Mouse (Mus musculus) brown adipose tissue, adult 24 weeks (tissue): ENCODE results near the gene Col5a1. TPM values are rescaled to one million over a fixed set of nuclear protein-coding genes. Genes with fewer than 3 reads are reported as not detected.

ENCODE experiments used
- H3K27ac ChIP-seq: fragments of 200-500 bp; replicated peaks from 2 replicates; pipeline ENCODE4 v1.5.1; 2012; ENCODE audit warnings: low read depth, mild to moderate bottlenecking, low read length
- H3K4me1 ChIP-seq: fragments of 200-500 bp; 2 replicates; pipeline ENCODE4 v1.6.1; 2012; ENCODE audit warnings: low read length, mixed read lengths; ENCODE audit not compliant: control insufficient read depth, insufficient read depth, insufficient read length
- H3K4me3 ChIP-seq: fragments of 200-500 bp; 2 replicates; pipeline ENCODE4 v1.5.1; 2012; ENCODE audit warnings: low read depth, mild to moderate bottlenecking, low read length, moderate library complexity; ENCODE audit not compliant: insufficient read depth
- polyA plus RNA-seq: library from polyadenylated mRNA; stranded (reverse); fragments of >200 nt; gene quantifications from 2 replicates; pipeline ENCODE4 v1.2.4, GENCODE M21; 2012; ENCODE audit not compliant: missing spikeins, insufficient read depth, insufficient read length

Col5a1 gene
- polyA plus RNA-seq, 1 experiment, result 10.2 TPM

DNA sequence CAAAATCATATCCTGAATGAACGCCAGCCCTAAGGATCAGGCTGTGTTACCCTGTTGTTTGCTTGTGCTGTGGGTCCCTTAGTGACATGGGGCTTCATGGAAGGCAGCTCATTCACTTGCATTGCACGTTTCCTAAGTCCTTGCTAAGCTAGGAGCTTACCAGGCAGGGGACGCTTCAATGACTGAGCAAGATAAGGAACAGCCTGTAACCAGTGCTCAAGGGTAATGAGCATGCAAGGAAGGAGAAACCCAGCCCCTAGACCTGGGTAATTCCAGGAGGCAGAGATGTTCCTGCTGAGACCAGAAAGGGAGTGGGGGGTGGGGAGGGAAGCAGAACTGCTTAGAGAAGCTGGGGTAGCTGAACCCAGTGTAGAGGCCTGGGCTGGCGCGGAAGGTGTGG, 107.2 kb downstream of the Col5a1 start:
- no peak overlapping the region for H3K4me3 ChIP-seq
- no peaks in the 10 kb centered on the region for H3K4me1 ChIP-seq
- no peak overlapping the region for H3K27ac ChIP-seq

GRCm38 (mm10) chr2:27999996-28000583, 113.9 kb downstream of the Col5a1 start:
- Histone ChIP-seq H3K4me1 (no peaks in the 10 kb centered on the region), H3K27ac (no peak overlapping the region), H3K4me3 (no peak overlapping the region)

DNA sequence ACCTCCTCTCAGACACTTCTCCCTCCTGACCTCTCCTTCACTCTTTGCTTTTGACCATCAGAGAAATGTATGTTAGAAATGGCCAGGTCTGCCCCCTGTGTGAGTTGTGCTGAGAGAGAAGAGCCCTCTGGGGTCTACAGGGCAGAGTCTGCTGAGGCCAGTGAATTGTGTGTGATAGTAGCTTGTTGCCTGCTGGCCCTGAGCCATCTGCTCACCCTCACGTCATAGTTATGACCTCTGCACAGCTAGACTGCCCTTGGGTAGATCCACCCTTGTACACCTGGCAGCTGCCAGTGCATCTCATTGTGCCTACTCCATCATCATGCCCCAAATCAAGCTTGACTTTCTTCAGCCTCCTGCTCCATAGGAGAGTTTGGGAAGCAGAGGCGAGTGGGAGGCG, 114.4 kb downstream of the Col5a1 start:
- H3K27ac ChIP-seq, result no peak overlapping the region
- H3K4me3 ChIP-seq, result no peak overlapping the region
- no peaks in the 10 kb centered on the region for H3K4me1 ChIP-seq

DNA sequence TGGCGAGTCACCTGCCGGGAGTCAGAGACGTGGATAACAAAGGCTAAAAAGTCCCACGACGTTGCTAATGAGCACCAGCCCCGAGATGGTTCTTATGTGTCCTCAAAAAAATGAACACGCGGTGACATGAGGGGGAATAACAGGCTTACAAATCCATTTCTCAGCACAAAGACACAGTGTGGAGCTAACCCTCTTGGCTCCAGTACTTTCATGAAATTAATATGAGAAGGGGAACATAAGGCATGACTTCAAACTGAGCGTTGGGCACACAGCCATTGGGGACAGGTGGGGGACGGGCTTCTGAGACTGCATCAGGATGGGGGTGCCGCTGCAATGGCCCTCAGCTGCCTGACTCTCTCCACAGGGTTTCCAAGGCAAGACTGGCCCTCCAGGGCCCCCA, 115.0 kb downstream of the Col5a1 start:
- H3K27ac ChIP-seq, result no peak overlapping the region
- no peaks in the 10 kb centered on the region for H3K4me1 ChIP-seq
- H3K4me3 ChIP-seq, result no peak overlapping the region

GRCm38 (mm10) chr2:28005187-28005586, 119.0 kb downstream of the Col5a1 start:
- no peak overlapping the region for H3K4me3 ChIP-seq
- no peaks in the 10 kb centered on the region for H3K4me1 ChIP-seq
- no peak overlapping the region for H3K27ac ChIP-seq

DNA sequence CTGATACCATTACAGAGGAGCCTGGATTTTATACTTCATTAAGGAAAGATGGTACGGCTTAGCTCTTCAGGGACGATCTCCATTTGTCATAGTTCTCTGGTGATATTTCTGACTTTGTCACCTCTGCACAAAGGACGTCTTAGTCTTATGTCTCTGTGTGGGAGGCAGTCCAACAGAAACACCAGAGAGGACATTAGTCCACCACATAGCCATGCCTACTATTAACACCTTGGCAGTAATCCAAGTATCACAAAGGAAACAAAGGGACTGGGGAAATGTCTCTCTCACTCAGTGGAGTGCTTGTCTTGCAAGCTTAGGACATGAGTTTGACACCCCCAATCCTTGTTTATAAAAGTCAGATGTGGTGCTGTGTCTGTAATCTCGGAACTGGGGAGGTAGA, 122.0 kb downstream of the Col5a1 start:
- no peaks in the 10 kb centered on the region for H3K4me1 ChIP-seq
- H3K4me3 ChIP-seq, result no peak overlapping the region
- H3K27ac ChIP-seq, result no peak overlapping the region

GRCm38 (mm10) chr2:28012367-28012766, 126.1 kb downstream of the Col5a1 start:
- H3K4me3 ChIP-seq, result no peak overlapping the region
- no peak overlapping the region for H3K27ac ChIP-seq
- H3K4me1 ChIP-seq, result no peaks in the 10 kb centered on the region

DNA sequence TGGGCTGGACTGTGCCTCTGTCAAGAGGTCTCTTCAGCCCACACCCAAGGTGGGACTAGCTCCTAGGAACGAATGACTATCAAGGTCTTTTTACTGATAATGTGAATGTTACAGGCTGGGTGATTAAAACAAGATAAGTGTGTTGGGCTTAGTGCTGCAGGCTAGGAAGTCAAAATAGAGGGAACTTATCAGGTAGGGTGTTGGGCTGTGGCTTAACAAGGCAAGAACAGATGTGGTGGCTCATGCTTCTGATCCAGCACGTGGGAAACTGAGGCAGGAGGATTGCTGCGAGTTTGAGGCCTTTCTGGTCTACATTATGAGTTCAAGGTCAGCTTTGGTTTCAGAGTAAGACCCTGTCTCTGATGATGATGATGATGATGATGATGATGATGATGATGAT, 128.6 kb downstream of the Col5a1 start:
- Histone ChIP-seq H3K4me1 (no peaks in the 10 kb centered on the region), H3K27ac (no peak overlapping the region), H3K4me3 (no peak overlapping the region)

DNA sequence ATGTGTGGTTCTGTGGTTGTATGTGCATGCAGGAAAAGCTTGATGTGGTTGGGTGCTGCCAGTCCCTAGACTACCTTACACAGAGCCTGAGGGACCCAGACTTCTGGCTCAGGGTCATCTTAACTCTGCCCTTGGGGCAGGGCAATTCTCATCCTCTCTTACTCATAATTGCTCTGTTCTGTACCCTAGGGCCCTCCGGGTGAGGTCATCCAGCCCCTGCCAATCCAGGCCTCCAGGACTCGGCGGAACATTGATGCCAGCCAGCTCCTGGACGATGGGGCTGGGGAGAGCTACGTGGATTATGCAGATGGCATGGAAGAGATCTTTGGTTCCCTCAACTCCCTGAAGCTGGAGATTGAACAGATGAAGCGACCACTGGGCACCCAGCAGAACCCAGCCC, 138.2 kb downstream of the Col5a1 start:
- no peak overlapping the region for H3K4me3 ChIP-seq
- H3K27ac ChIP-seq, result no peak overlapping the region
- H3K4me1 ChIP-seq, result no peaks in the 10 kb centered on the region

- Histone ChIP-seq H3K27ac (no peak overlapping the region), H3K4me3 (no peak overlapping the region), H3K4me1 (no peaks in the 10 kb centered on the region)
Observed at GRCm38 (mm10) chr2:28025776-28026175, 139.6 kb downstream of the Col5a1 start.

DNA sequence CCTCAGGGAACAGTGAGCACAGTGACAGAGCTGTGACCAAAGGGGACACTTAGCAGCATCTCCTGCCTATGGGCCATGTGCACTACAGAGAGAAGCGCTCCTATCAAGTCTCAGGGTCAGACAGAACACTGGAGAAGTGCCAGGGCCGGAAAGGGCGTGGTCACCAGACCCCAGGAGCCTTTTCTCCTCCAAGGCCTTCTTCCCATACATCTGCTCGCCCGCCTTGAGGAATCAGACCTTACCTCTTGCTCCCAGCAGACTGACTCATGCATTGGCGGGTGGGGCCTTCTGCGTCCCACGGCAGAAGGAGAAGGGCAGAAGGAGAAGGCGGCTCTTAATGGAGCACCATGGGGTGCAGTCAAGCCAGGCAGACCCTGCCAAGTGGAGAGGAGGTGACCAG, 145.6 kb downstream of the Col5a1 start:
- Histone ChIP-seq H3K27ac (no peak overlapping the region), H3K4me1 (no peaks in the 10 kb centered on the region), H3K4me3 (no peak overlapping the region)

DNA sequence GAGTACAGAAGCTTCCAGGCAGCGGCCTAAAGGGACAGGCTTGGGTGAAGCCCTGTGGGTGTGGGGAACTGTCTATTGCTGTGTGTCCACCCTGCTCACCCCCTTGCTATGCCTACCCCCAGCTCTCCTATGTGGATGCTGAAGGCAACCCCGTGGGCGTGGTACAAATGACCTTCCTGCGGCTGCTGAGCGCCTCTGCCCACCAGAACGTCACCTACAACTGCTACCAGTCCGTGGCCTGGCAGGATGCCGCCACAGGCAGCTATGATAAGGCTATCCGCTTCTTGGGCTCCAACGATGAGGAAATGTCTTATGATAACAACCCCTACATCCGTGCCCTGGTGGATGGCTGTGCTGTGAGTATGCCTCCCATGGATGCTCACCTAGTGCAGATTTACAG, 146.2 kb downstream of the Col5a1 start:
- Histone ChIP-seq H3K27ac (no peak overlapping the region), H3K4me1 (0 out of 2 replicates have a peak, but pooled peaks cover 3% of the 10 kb centered on the region), H3K4me3 (no peak overlapping the region)

GRCm38 (mm10) chr2:28034011-28034710, 147.9 kb downstream of the Col5a1 start:
- peaks cover 12% of the 10 kb centered on the region for H3K4me1 ChIP-seq
- no peak overlapping the region for H3K4me3 ChIP-seq
- H3K27ac ChIP-seq, result no peak overlapping the region

- peaks cover 12% of the 10 kb centered on the region for H3K4me1 ChIP-seq
- no peak overlapping the region for H3K4me3 ChIP-seq
- H3K27ac ChIP-seq, result no peak overlapping the region
Observed at GRCm38 (mm10) chr2:28036788-28037187, 150.6 kb downstream of the Col5a1 start.

DNA sequence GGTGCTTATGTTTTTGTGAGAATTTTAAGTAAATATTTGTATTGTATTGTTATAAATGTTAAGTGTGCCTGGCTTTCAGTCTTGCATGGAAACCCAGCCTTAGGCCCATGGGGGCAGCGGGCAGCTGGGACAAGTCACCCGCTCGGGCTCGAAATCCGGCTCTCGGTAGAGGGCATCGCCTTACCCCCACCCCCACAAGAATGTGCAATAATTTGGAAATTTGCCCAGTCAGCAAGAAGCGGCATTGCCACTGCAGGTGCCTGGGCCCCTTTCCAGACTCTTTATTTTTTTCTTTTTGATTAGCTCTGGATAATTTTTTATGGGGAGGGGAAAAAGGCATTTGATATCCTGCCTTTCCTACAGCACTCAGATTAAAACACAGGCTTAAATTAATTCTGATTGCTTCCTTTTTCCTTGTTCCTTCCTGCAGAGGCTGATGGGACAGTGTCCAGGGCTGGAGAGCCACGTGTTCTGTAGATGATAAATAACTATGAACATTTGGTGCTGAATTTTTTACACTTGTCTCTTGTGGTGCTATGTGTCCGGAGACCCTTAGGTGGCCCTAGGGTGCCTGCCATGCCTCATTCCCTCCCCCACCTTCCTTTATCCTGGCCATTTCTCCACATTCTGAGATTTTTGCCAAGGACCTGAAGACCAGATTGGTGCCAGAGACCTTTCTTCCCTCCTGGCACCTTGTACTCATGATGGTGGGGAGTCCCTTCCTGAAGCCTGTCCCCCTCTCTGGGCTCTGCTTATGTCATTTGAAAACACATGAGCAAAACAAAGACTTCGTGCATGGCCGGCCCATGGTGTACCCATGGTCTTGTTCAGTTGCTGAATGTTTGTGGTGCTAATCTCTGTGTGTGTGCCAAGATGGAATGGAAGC, 151.5 kb downstream of the Col5a1 start:
- Histone ChIP-seq H3K4me3 (no peak overlapping the region), H3K27ac (no peak overlapping the region)

More for the DNA sequence above, 151.5 kb downstream of the Col5a1 start:
- H3K4me1 ChIP-seq, result peaks cover 12% of the 10 kb centered on the region
